Mouse (Mus musculus) embryo, embryonic 11 days (tissue): ENCODE results near the gene Cachd1.

ENCODE experiments used
- DNase-seq: peaks from one replicate; pipeline ENCODE4 v3.0.0-alpha.2; 2015

The Cachd1 gene

DNA sequence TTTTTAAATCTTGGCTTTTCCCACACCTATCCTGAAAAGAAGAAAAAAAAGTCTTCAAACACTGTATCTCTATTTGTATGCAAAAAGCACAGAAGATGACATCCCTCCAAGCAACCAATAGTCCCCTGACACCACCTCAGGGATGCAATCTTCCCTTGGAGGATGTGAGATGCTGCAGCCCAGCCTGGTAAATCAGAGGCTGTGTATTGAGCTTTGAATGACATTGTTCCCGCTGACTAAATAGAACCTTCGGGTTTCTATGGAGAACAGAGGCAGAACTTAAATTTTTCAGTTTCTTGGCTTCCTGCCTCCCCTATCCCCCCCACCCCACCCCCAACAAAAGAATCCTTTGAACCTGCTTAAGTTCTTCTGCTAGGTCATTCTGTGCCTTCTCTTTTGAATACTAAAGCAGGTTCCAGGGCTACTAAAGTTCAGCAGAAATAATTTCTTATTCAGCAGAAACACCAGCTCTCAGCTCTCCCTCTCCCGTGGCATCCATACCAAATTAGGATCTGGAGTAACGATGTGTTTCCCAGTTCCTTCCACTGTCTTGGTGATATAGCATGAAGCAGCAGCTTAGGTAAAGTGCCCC, 219.7 kb downstream of the Cachd1 start:
- no peak for DNase-seq

DNA sequence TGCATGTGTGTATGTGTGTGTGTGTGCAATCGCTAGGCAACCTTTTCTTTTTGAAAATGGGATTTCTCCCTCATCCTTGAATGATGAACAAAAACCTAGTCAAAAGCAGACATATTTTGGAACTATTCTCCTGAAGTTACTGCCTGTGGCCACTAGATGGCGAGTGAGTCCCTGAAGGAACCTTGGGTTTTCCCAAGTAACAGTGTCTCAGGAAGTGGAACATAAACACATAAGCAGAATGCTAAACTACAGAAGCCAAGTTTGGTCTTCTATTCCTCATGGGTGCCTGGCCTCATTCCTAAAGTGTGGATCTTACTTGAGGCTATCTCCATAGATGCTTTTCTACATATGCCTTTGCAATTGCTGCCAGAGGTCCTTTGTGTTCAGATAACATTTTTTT, 221.7 kb downstream of the Cachd1 start:
- DNase-seq, result peak; percentile 74

DNA sequence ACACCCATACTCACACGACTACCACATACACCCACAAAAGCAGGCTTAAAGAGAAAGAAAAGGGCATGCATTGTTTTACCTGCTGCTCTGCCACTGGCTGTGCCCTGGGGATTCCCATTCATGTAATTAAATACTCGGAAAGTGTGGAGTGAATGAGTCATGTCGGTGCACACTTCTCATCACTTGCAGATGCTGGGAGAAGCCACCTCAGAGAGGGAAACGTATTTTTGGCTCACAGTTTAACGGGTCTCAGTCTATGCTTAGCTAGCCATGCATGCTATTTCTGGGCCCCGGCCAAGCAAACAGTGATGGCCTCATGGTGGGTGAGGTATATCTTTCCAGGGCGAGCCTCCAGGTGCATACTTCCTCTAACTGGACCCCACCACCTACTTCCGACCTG, 222.4 kb downstream of the Cachd1 start:
- no peak for DNase-seq

DNA sequence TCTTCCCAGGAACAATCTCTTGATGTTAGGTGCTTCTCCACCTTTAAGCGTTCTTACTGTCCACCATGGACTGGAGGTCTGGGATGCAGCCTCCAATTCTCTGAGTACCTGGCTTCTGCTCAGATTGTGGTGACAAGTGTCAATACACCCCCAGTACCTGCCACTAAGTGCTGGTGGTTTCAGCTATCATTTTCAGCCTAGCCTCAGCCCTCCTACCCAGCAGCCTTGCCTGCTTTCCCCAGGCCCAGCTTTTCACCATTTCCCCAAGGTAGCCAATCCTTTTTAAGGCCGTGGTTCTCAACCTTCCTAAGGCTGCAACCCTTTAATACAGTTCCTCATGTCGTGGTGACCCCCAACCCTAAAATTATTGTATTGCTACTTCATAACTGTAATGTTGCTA, 224.1 kb downstream of the Cachd1 start:
- no peak for DNase-seq

DNA sequence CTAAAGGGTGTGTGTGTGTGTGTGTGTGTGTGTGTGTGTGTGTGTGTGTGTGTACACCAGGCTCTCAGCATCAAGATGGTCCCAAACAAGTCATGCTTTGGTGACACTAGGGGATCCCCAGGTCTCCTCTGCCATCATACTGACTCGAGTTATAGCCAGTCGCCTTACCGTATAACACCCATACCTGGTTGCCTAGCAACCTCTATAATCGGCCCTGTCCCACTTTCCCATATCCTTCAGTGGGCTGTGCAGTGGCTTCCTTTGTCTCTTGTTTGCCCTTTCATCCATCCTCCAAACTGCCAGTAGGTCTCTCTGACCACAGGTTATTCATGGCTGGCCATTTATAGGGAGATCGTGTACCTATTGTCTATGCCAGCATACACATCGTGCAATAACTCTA, 224.6 kb downstream of the Cachd1 start:
- no peak for DNase-seq

DNA sequence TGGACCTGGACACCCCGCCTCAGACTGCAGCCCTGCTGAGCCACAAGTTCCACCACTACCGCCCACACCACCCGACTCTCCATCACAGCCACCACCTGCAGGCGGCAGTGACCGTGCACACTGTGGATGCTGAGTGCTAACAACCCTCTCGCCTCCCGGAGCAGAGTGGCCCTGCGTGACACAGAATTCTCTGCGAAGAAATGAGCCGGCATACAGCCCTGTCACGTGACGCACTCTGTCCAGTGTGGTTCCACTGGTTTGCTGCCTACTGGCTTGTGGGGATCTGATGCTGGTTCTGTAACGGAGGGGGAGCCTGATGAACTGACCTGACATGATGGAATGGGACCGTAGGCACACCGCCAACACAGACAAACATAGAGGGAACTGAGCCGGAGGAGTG, 226.5 kb downstream of the Cachd1 start:
- no peak for DNase-seq

DNA sequence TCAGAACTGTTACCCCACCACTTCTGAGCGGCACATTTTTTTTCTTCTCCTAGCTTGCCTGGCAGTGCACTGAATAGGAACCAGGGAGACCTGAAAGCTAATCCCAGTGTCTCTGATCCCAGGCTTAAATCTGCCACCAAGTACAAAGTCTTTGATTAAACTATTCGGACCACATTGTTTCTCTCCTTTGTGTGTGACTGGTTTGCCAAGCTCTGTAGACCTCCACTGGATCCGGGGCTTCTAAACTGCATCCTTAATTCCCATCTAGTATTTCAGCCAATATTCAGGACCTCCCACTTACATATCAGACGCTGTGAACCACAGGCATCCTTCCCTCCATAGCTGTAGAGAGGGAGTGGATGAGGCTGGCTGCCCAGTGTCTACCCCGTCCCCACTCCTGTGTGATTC, 231.9 kb downstream of the Cachd1 start:
- no peak for DNase-seq

DNA sequence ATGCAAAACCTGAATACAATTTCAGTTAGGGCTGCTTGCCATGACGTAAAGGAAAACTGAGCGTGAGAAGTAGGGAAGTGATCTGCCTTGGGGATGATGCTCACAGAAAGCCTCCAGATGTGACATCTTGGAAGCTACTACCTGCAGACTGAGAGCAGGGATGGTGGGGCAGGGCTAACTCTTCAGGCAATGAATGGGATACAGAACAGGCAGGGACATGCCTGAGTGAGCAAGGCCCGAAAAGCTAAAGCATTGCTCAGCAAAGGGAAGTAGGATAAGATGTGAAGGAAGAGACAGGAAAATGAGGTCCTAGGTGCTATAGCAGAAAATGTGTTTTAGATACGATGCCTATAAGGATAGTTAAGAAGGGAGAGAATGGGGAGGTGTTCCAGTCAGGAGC, 232.6 kb downstream of the Cachd1 start:
- DNase-seq, result no peak

DNA sequence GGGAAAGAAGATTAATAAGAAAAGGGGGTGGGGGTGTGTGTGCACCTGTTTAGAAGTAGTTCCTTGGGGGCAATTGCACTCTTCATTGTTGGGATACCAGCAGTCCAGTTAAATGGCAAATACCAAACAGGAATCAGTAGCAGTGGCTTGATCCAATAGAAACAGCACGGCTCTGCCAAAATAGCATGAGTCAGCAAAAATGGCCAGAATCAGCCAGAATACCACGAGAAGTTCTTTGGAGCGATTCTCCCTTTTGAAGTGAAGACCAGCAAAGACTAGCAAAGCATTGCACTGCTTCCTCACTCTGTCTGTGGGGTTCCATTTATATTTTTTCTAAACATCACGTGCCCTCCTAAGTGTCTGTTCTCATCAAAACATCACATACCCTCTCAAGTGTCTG, 241.3 kb downstream of the Cachd1 start:
- no peak for DNase-seq

DNA sequence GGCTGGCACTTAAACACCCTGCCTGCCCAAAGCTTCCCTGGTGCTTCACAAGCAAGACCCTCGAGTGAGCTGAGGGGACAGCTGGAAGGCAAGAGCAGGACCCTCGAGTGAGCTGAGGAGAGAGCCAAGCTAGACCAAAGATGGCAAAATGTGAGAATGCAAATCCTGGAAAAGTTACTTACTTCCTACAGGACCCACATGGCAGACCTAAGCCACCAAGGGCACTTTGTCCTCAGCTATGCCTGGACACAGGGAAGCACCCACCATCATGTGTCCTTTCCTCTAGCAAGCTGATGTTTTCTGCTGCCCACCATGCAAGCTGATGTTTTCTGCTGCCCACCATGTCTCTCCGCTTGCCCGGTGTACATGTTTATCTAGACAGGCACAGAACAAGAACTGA, 244.1 kb downstream of the Cachd1 start, which contains the start of gene Gm10577:
Gene Gm10577, minus strand, starts transcription at position 101 of the 400 bp plus-strand sequence.
- DNase-seq, result no peak

DNA sequence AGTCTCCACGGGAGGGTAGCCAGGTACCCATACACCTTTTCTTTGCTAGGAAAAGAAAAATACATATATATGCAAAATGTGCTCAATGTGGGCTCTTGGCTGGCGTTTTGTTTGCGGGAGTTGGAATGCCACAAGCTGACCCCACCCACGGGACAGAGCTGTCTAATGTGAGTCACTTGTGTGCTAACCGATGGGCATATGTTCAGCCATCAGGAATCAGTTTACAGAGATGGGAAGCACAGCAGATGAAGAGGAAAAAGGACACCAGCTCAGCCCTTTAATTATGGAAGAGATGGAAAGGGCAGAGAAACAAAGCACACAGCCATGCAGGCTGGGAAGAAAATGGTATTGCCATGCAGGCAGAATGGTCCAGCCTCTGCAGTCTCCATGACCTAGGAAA, 250.1 kb downstream of the Cachd1 start:
- DNase-seq, result no peak

DNA sequence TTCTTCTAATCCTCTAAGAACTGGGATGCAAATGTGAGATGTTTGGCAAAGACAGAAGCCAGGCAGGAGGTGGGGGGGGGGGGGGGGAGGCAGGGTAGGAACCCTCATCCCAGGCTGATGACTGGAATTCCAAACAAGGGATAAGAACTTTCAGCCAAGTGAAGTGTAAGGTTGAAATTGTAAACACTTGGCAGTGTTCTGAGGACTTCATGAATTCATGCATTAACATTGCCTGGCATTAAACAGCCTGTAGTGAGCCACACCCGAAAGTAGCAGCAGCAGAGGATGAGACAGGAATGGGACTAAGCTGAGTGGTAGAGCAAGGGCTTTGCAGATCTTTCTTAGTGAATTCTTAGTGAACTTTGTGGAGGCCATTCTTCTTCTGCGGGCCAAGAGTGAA, 250.5 kb downstream of the Cachd1 start:
- DNase-seq, result no peak

DNA sequence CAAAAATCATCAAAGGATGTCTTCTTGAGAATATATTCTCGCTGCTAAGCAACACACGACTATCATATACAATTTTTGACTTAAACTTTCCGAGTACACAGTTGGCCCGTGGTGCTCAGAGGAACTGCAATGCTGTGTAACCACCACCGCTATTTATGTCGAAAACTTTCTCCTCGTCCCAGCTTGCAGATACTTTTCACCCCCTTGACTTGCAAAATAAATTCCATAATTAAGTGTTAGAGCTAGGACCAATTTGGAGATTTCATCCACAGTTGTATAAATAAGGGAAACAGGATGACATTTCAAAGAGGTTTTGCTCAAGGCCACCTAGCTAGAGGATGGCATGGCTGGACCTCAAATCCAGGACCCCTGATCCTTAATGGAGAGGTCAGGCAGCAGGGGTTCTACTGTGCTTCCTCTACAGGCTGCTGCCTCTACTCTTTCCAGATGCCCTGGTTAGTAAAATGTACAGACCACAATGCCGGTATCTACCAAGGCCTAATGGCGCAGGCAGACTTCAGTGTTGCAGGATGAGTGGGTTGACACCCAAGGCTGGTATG, 251.5 kb downstream of the Cachd1 start:
- no peak for DNase-seq

DNA sequence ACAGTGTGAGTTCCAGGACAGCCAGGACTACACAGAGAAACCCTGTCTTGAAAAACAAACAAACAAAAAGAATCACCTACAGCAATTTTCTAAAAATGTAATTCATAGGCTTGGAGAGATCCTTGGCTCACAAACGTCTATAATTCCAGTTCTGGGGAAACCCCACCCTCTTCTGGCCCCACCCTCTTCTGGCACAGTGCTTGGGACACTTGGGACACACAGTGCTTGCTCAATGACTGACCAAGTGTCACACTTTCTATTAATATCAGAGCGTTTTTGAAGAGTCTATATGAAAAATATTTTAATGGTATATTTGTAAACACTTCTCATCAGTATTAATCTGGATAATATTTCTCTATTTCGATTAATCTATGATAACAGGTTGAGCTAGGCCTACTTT, 256.6 kb downstream of the Cachd1 start:
- no peak for DNase-seq

DNA sequence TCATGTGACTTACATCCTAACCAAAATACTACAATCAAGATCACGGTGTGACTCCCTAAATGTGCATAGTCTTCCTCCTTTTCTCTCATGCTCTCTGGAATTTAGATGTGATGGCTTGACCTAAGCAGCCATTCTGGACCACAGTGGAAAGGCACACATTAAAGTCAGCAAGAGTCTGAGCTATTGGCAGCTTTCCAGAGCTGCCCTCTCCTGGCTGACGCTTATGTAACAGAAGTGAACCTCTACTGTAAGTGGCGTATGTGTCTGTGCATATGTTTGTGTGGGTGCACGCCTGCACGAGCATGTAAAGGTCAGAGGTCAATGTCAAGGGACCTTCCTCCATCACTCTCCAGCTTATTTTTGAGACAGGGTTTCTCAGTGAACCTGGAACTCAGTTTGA, 258.7 kb downstream of the Cachd1 start:
- no peak for DNase-seq

DNA sequence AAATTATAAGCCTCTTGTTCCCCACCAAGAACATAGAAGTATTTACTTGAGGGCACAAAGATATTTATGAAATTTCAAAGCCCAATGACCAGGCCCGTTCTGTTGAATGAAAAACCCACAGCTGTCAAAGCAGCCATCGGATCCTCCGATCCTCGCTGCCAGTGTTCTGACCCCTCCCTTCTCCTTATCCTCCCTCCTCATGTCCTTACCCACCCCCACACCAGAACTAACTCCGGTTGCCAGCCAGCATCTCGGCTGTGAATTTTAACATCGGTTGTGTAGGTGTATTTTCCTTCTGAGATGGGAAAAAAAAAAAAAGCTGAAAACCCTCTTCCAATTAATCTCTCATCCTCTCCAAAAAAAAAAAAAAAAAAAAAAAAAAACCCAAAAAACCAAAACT, 260.7 kb downstream of the Cachd1 start:
- no peak for DNase-seq

DNA sequence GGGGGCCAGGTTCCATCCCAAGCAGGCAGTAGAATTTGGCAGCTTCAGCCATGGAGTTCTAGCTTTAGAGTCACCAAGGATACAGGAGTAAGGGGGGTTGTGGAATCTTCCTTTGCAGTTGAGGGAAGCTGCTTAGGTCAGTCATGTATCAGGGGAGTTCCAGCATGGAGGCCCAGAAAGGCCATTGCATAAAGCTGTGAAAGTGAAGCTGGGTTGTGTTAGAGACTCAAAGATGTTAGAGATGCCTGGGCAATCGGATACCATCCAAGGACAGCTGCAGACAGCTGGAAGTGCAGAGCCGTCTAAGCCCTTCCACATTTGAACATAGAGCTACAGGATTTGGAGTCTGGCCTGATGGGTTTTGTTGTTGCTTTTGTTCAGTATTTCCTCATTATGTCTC, 267.2 kb downstream of the Cachd1 start:
- DNase-seq, result no peak

DNA sequence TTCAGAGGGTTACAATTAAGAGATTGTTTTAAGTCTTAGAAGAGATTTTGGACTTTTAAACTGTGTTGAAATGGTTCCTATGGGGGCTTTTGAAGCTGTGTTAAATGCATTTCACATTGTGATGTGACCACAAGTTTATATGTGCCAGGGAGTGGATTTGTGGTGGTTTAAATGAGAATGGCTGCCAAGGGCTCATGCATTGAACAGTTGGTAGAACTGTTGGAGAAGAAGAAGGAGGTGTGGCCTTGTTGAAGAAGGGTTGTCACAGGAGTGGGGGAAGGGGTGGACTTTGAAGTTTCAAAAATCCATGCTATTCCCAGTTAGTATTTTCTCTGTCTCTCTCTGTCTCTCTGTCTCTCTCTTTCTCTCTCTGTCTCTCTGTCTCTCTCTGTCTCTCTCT, 267.7 kb downstream of the Cachd1 start:
- no peak for DNase-seq

DNA sequence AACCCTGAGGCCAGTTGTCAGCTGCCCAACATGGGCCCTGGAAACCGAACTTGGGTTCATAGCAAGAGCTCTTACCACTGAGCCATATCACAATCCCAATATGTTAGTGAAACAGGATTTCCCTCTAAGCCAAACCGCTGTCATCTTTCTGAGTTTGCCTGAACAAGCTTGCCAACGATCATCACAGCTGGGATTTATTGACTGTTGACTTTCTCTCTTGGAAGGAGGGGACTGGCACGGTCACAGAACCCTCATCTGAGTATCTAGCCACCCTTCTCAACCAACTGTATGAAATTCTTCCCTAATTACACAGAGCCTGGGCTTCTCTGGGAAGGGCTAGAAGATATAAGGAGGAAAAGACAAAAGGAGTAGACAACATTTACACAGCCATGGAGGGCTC, 270.1 kb downstream of the Cachd1 start:
- no peak for DNase-seq

DNA sequence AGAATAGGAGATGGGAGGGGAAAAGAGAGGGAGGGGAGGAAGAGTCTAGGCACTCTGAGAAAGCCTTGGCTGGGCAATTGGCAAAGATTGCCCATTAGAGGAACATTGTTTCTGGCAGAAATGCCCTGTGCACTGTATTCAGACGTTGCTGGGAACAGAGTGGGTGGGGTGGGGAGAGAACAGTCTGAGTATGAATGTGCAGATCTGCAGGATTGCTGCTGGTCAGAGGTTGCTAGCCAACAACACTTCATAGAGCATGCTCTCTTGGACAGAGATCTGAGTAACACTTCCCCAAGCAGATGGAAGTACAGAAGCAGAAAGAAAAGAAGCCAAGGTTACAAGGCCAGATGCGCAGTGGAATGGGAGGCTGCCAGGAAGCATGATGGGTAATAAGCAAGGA, 285.7 kb downstream of the Cachd1 start:
- DNase-seq, result no peak

DNA sequence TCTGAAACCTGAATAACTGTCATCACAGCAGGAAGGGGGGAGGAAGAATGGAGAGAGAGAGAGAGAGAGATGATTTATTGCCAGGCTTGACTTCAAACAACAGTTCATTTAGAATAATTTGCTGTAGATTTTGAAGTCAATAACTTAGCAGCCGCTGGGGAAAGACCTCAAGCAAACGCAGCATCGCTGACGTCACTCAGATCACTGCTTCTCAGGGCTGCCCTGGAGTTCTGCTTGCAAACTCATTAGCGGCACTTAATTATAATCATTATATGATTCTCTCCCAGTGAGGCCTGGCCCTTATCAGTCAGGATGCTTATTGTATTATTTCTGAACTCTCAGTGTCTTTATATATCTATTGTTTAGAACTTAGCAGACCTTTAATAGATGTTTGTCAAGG, 289.9 kb downstream of the Cachd1 start:
- DNase-seq, result no peak

DNA sequence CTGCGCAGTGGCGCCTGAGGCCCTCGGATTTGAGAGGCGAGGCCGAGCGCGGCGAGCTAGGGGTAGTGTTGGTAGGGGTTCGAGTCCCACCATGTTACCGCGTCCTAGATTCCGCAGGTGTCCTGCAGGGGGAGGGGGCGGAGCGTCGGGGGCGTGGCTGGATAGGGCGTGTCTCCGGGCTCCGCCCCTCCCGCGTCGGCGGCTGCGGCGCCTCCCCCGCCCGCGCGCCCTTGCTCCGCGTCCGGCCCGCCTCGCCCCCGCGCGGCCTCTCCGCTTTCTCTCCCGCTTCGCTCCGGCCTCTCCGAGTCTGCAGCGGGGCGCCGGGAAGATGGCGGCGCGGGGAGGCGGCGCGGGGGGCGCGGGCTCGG, 292.3 kb downstream of the Cachd1 start, which contains the start of gene Raver2:
Gene Raver2, plus strand, starts transcription at position 198 of the 368 bp plus-strand sequence.
- peak; percentile 87 for DNase-seq

DNA sequence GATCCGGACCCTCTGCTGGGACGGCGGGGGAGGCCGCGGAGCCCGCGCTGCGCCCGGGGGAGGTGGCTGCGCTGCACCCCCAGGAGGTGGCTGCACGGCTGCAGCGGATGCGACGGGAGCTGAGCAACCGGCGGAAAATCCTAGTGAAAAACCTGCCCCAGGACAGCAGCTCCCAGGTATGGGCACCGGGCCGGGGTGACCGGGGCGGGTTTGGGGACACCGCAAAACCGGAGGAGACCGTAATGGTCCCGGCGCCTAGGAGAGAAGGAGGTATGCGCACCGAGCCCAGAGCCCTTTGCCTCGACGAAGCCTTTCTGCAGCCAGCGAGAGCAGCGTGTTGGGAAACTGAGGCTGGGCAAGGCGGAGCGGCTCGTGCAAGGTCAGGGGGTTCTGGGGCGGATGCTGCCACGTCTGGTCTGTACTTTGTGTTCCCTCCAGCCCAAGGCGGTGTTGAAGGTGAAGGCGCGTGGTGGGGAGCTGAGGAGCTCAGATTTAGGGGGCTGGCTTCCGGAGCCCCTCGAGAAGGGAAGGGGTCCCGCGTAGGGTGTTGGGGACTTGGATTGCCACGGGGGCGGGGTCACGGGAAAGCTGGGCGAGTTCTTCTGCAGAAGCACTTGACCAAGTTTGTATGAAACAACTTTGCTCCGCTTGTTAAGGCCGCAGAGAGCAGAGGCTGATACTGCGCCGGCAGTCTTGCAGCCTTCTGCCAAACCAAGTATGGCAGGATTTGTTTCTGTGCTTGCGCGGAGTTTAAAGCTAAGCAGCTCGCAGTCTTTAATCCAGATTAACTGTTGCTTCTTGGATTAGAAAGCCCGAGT, 292.9 kb downstream of the Cachd1 start:
- DNase-seq, result peak; percentile 65

DNA sequence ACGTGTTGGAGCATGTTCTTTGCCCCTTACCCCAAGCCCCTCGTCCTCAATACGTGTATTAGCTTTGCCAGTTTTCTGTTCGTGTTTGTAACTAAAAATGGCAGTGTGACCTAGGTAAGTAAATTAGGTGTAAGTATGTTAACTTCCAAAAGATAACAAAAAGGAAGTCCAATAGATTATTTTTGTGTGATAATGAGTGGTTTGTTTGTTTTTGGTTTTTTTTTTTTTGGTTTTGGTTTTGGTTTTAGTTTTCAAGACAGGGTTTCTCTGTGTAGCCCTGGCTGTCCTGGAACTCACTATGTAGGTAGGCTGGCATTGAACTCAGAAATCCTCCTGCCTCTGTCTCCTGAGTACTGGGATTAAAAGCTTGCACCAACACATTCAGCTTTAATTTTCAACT, 295.1 kb downstream of the Cachd1 start:
- no peak for DNase-seq

DNA sequence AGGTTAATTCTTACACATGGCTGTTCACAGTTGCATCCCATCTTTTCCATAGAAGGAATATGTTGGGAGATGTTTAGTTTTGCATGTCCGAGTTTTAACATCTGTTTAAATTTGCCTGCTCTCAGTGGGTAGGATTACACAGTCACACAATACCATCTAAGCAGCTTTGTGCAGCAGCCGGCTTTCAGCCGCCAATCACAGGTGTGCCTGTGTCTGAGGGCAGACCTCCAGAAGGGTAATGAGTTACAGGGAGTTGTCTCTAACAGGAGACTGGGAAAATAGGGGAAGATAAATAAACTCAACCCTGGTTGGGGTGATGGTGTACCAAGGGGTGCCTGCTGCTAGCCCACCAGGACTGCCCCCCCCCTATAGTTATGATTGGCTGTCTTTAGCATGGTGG, 299.9 kb downstream of the Cachd1 start:
- DNase-seq, result no peak
